Mouse (Mus musculus): ENCODE data around the gene Dnah14. TPM values are rescaled to one million over a fixed set of nuclear protein-coding genes. Genes with fewer than 3 reads are reported as not detected.
A peak's percentile ranks its signal among the peaks of the same experiment; 100 is the strongest.

The Dnah14 gene
- polyA plus RNA-seq, 1 experiment from 2014 or later = 2.1 TPM

GRCm38 (mm10) chr1:181623149-181623680, 46.9 kb downstream of the Dnah14 start:
- Histone ChIP-seq H3K4me2 (replicated peaks) (no peak overlapping the region), H3K4me3 (replicated peaks) (no peak overlapping the region), H3K4me1 (replicated peaks) (peaks cover 3% of the 10 kb centered on the region; the same call in 1 of the 2 replicates), H3K27ac (no peak overlapping the region), H3K36me3 (no peaks in the 10 kb centered on the region), H3K9ac (no peak overlapping the region), H3K27me3 (replicated peaks) (no peaks in the 10 kb centered on the region), H3K9me3 (no peaks in the 10 kb centered on the region)
- peak; percentile 82 for ATAC-seq
- WGBS = 45% methylated on average over 6 of the region's 6 CpGs

- H3K27me3 ChIP-seq (replicated peaks) = no peaks in the 10 kb centered on the region
- H3K4me3 ChIP-seq (replicated peaks) = no peak overlapping the region
- no peaks in the 10 kb centered on the region for H3K36me3 ChIP-seq
- no peak for ATAC-seq
- no peak overlapping the region for H3K4me2 ChIP-seq (replicated peaks)
- no peaks in the 10 kb centered on the region for H3K9me3 ChIP-seq
- WGBS = 88% methylated on average over 8 of the region's 8 CpGs
- no peak overlapping the region for H3K9ac ChIP-seq
- H3K4me1 ChIP-seq (replicated peaks) = peaks cover 3% of the 10 kb centered on the region; the same call in 1 of the 2 replicates
- no peak overlapping the region for H3K27ac ChIP-seq
These were observed 48.5 kb downstream of the Dnah14 start for GRCm38 (mm10) chr1:181624876-181625275.

- H3K4me2 ChIP-seq (replicated peaks) = no peak overlapping the region
- no peaks in the 10 kb centered on the region for H3K36me3 ChIP-seq
- no peak overlapping the region for H3K27ac ChIP-seq
- H3K9me3 ChIP-seq = no peaks in the 10 kb centered on the region
- H3K27me3 ChIP-seq (replicated peaks) = no peaks in the 10 kb centered on the region
- WGBS = 49% methylated on average over 6 of the region's 6 CpGs
- H3K9ac ChIP-seq = no peak overlapping the region
- H3K4me3 ChIP-seq (replicated peaks) = no peak overlapping the region
- ATAC-seq = no peak
- peaks cover 3% of the 10 kb centered on the region; the same call in 1 of the 2 replicates for H3K4me1 ChIP-seq (replicated peaks)
These were observed 51.9 kb downstream of the Dnah14 start for GRCm38 (mm10) chr1:181628276-181628675.

GRCm38 (mm10) chr1:181631371-181631770, 55.0 kb downstream of the Dnah14 start:
- H3K36me3 ChIP-seq = no peaks in the 10 kb centered on the region
- no peak overlapping the region for H3K4me3 ChIP-seq (replicated peaks)
- no peaks in the 10 kb centered on the region for H3K27me3 ChIP-seq (replicated peaks)
- no peaks in the 10 kb centered on the region for H3K9me3 ChIP-seq
- no peak overlapping the region for H3K27ac ChIP-seq
- no peak for ATAC-seq
- H3K4me1 ChIP-seq (replicated peaks) = no peaks in the 10 kb centered on the region
- 80% methylated on average over 4 of the region's 4 CpGs for WGBS
- H3K9ac ChIP-seq = no peak overlapping the region
- H3K4me2 ChIP-seq (replicated peaks) = no peak overlapping the region

- Histone ChIP-seq H3K36me3 (no peaks in the 10 kb centered on the region), H3K9ac (no peak overlapping the region), H3K9me3 (no peaks in the 10 kb centered on the region), H3K27ac (no peak overlapping the region), H3K4me1 (replicated peaks) (no peaks in the 10 kb centered on the region), H3K4me3 (replicated peaks) (no peak overlapping the region), H3K4me2 (replicated peaks) (no peak overlapping the region), H3K27me3 (replicated peaks) (no peaks in the 10 kb centered on the region)
- ATAC-seq = no peak
- 87% methylated on average over 12 of the region's 12 CpGs for WGBS
These were observed 61.8 kb downstream of the Dnah14 start for GRCm38 (mm10) chr1:181637997-181638713.

- ATAC-seq = no peak
- 79% methylated on average over 2 of the region's 2 CpGs for WGBS
- Histone ChIP-seq H3K4me3 (replicated peaks) (no peak overlapping the region), H3K36me3 (no peaks in the 10 kb centered on the region), H3K27me3 (replicated peaks) (no peaks in the 10 kb centered on the region), H3K9ac (no peak overlapping the region), H3K9me3 (no peaks in the 10 kb centered on the region), H3K27ac (no peak overlapping the region), H3K4me1 (replicated peaks) (no peaks in the 10 kb centered on the region), H3K4me2 (replicated peaks) (no peak overlapping the region)
These were observed 64.0 kb downstream of the Dnah14 start for GRCm38 (mm10) chr1:181640383-181640782.

- H3K4me2 ChIP-seq (replicated peaks) = no peak overlapping the region
- H3K4me1 ChIP-seq (replicated peaks) = no peaks in the 10 kb centered on the region
- H3K36me3 ChIP-seq = no peaks in the 10 kb centered on the region
- H3K9me3 ChIP-seq = no peaks in the 10 kb centered on the region
- WGBS = 45% methylated on average over 8 of the region's 8 CpGs
- H3K27ac ChIP-seq = no peak overlapping the region
- no peak for ATAC-seq
- H3K9ac ChIP-seq = no peak overlapping the region
- no peak overlapping the region for H3K4me3 ChIP-seq (replicated peaks)
- H3K27me3 ChIP-seq (replicated peaks) = no peaks in the 10 kb centered on the region
These were observed 71.1 kb downstream of the Dnah14 start for GRCm38 (mm10) chr1:181647467-181647866.

- no peaks in the 10 kb centered on the region for H3K27me3 ChIP-seq (replicated peaks)
- no peaks in the 10 kb centered on the region for H3K4me1 ChIP-seq (replicated peaks)
- ATAC-seq = no peak
- no peak overlapping the region for H3K9ac ChIP-seq
- H3K4me2 ChIP-seq (replicated peaks) = no peak overlapping the region
- no peak overlapping the region for H3K27ac ChIP-seq
- H3K36me3 ChIP-seq = no peaks in the 10 kb centered on the region
- WGBS = 72% methylated on average over 3 of the region's 3 CpGs
- H3K9me3 ChIP-seq = no peaks in the 10 kb centered on the region
- H3K4me3 ChIP-seq (replicated peaks) = no peak overlapping the region
These were observed 77.1 kb downstream of the Dnah14 start for GRCm38 (mm10) chr1:181653481-181653880.

- no peak overlapping the region for H3K4me3 ChIP-seq (replicated peaks)
- no peaks in the 10 kb centered on the region for H3K9me3 ChIP-seq
- no peak for ATAC-seq
- no peak overlapping the region for H3K4me2 ChIP-seq (replicated peaks)
- no peaks in the 10 kb centered on the region for H3K4me1 ChIP-seq (replicated peaks)
- no peaks in the 10 kb centered on the region for H3K36me3 ChIP-seq
- H3K27ac ChIP-seq = no peak overlapping the region
- H3K27me3 ChIP-seq (replicated peaks) = no peaks in the 10 kb centered on the region
- no peak overlapping the region for H3K9ac ChIP-seq
- 88% methylated on average over 5 of the region's 5 CpGs for WGBS
These were observed 80.1 kb downstream of the Dnah14 start for GRCm38 (mm10) chr1:181656421-181656820.

- no peak overlapping the region for H3K4me2 ChIP-seq (replicated peaks)
- WGBS = 52% methylated on average over 4 of the region's 4 CpGs
- no peak overlapping the region for H3K27ac ChIP-seq
- no peak overlapping the region for H3K9ac ChIP-seq
- ATAC-seq = no peak
- H3K36me3 ChIP-seq = no peaks in the 10 kb centered on the region
- no peaks in the 10 kb centered on the region for H3K27me3 ChIP-seq (replicated peaks)
- no peaks in the 10 kb centered on the region for H3K9me3 ChIP-seq
- H3K4me3 ChIP-seq (replicated peaks) = no peak overlapping the region
- H3K4me1 ChIP-seq (replicated peaks) = no peaks in the 10 kb centered on the region
These were observed 90.4 kb downstream of the Dnah14 start for GRCm38 (mm10) chr1:181666801-181667200.

- peak; percentile 96 for ATAC-seq
- Histone ChIP-seq H3K36me3 (no peaks in the 10 kb centered on the region), H3K27me3 (replicated peaks) (no peaks in the 10 kb centered on the region), H3K9me3 (no peaks in the 10 kb centered on the region), H3K27ac (peak overlapping the region; percentile 42; the same call in 1 of the 2 replicates), H3K4me1 (replicated peaks) (no peaks in the 10 kb centered on the region), H3K4me2 (replicated peaks) (no peak overlapping the region), H3K4me3 (replicated peaks) (no peak overlapping the region), H3K9ac (no peak overlapping the region)
- WGBS = 49% methylated on average over 5 of the region's 5 CpGs
These were observed 118.6 kb downstream of the Dnah14 start for GRCm38 (mm10) chr1:181694729-181695498.

GRCm38 (mm10) chr1:181728707-181729106, 152.3 kb downstream of the Dnah14 start:
- no peak overlapping the region for H3K9ac ChIP-seq
- H3K4me2 ChIP-seq (replicated peaks) = no peak overlapping the region
- H3K27ac ChIP-seq = no peak overlapping the region
- 44% methylated on average over 5 of the region's 5 CpGs for WGBS
- no peak for ATAC-seq
- no peak overlapping the region for H3K4me3 ChIP-seq (replicated peaks)
- H3K9me3 ChIP-seq = no peaks in the 10 kb centered on the region
- H3K4me1 ChIP-seq (replicated peaks) = no peaks in the 10 kb centered on the region
- no peaks in the 10 kb centered on the region for H3K36me3 ChIP-seq
- H3K27me3 ChIP-seq (replicated peaks) = no peaks in the 10 kb centered on the region

All from intestine, embryonic 15.5 days (tissue).